In the genomic region with DNA sequence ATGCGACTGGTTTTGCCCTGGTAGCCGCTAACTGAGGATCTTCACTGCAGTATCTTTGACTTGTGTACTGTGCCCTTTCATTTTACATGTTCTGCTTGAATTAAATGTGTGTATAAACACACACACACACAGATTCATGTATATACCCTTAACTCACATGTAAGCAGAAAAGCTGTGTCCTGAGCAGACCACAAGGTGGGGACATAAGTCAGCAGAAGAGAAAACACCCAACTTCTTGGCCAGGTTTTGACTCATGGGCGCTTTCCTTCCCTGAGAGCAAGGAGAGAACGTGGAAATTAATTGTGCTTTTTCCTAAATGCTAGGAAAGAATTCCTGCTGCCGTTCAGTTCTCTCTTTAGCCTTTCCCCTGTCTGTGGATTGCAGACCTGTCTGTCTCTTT, we compare ENCODE assay signal across 13 mouse cellular contexts. TPM values are rescaled to one million over a fixed set of nuclear protein-coding genes. Genes with fewer than 3 reads are reported as not detected.
DNase-seq lines count a peak whose midpoint lies in the region; ATAC-seq and TF ChIP-seq lines count a peak whose summit lies in the region.
"Had no signal": no experiment of that assay in that cellular context is flagged by ENCODE, and none has a peak within 500 bp of the region (broad histone marks: within the 10 kb centered on the region; RNA-seq: fewer than 3 reads in every experiment).

No protein-coding gene starts in this region.

- WGBS in embryonic facial prominence, embryonic 11.5 days: 73% methylated on average over 5 of the region's 5 CpGs
- 77% methylated on average over 5 of the region's 5 CpGs for WGBS in embryonic facial prominence, embryonic 10.5 days
- WGBS in limb, embryonic 11.5 days: 78% methylated on average over 5 of the region's 5 CpGs
- WGBS in limb, embryonic 10.5 days: 82% methylated on average over 5 of the region's 5 CpGs
- WGBS in intestine, embryonic 16.5 days: 61% methylated on average over 5 of the region's 5 CpGs

- no peak overlapping the region for H3K27ac ChIP-seq in embryonic facial prominence, embryonic 11.5 days (replicated peaks; ENCODE audit: low read depth, low read length)
- H3K27ac ChIP-seq in embryonic facial prominence, embryonic 10.5 days (replicated peaks): no peak overlapping the region
- no peak overlapping the region for H3K27ac ChIP-seq in limb, embryonic 11.5 days (replicated peaks; ENCODE audit: low read depth, low read length)
- H3K27ac ChIP-seq in limb, embryonic 10.5 days: no peak overlapping the region
- H3K27ac ChIP-seq in ES-E14 (ENCODE audit: insufficient read depth, low read depth, low read length, poor library complexity, severe bottlenecking): no peak overlapping the region
- H3K27ac ChIP-seq in intestine, embryonic 16.5 days (ENCODE audit: low read length): peak overlapping the region; percentile 13; the same call in 1 of the 2 replicates

- no peak overlapping the region for H3K4me3 ChIP-seq in embryonic facial prominence, embryonic 11.5 days (ENCODE audit: low read depth, low read length)
- no peak overlapping the region for H3K4me3 ChIP-seq in embryonic facial prominence, embryonic 10.5 days
- H3K4me3 ChIP-seq in limb, embryonic 11.5 days (ENCODE audit: low read depth, low read length): no peak overlapping the region
- no peak overlapping the region for H3K4me3 ChIP-seq in limb, embryonic 10.5 days
- peak overlapping the region in 1 of 2 experiments; percentile 40; a peak in 1 of 4 replicates for H3K4me3 ChIP-seq in ES-E14 (ENCODE audit: insufficient read depth in 1 of 2, low read depth in 1 of 2, low read length in 2 of 2, poor library complexity in 1 of 2, severe bottlenecking in 1 of 2)
- H3K4me3 ChIP-seq in intestine, embryonic 16.5 days (ENCODE audit: low read length): no peak overlapping the region

- in situ Hi-C loops in ES-E14 (cut with MboI; ENCODE audit: low sequenced_read_pairs in 2 of 2, unreplicated experiment in 2 of 2): loop anchor here (10.0 to 25.0 kb wide), 2 partner anchors 405 to 413 kb away; partner anchors contain the start of gene Ntn1 (in 2 of the 2)

- H3K36me3 ChIP-seq in embryonic facial prominence, embryonic 11.5 days (replicated peaks; ENCODE audit: control insufficient read depth, insufficient read depth, low read depth, low read length): no peaks in the 10 kb centered on the region
- H3K36me3 ChIP-seq in embryonic facial prominence, embryonic 10.5 days (replicated peaks): no peaks in the 10 kb centered on the region
- no peaks in the 10 kb centered on the region for H3K36me3 ChIP-seq in limb, embryonic 11.5 days (ENCODE audit: control insufficient read depth, insufficient read depth, low read length)
- no peaks in the 10 kb centered on the region for H3K36me3 ChIP-seq in limb, embryonic 10.5 days
- no peaks in the 10 kb centered on the region for H3K36me3 ChIP-seq in ES-E14 (ENCODE audit: control insufficient read depth, insufficient read depth, low read length, poor library complexity, severe bottlenecking)
- no peaks in the 10 kb centered on the region for H3K36me3 ChIP-seq in intestine, embryonic 16.5 days (ENCODE audit: control insufficient read depth, insufficient read depth, low read length)

- no peak for ATAC-seq in embryonic facial prominence, embryonic 11.5 days (replicated peaks; ENCODE audit: insufficient number of reproducible peaks, low FRiP score, low TSS enrichment, low read depth)
- ATAC-seq in limb, embryonic 11.5 days (ENCODE audit: insufficient number of reproducible peaks, low FRiP score, low TSS enrichment, low read depth): no peak
- no peak for ATAC-seq in intestine, embryonic 16.5 days

- no peak overlapping the region for H3K4me2 ChIP-seq in embryonic facial prominence, embryonic 11.5 days (ENCODE audit: low read depth, low read length)
- H3K4me2 ChIP-seq in limb, embryonic 11.5 days (ENCODE audit: low read depth, severe bottlenecking): no peak overlapping the region
- no peak overlapping the region for H3K4me2 ChIP-seq in intestine, embryonic 16.5 days (ENCODE audit: low read depth, low read length)
- H3K4me2 ChIP-seq: liver, embryonic 11.5 days had no signal

- no peaks in the 10 kb centered on the region for H3K27me3 ChIP-seq in embryonic facial prominence, embryonic 11.5 days (ENCODE audit: control insufficient read depth, insufficient read depth, low read length)
- H3K27me3 ChIP-seq in embryonic facial prominence, embryonic 10.5 days (replicated peaks; ENCODE audit: low read depth, poor library complexity, severe bottlenecking): no peaks in the 10 kb centered on the region
- H3K27me3 ChIP-seq in limb, embryonic 11.5 days (ENCODE audit: control insufficient read depth, insufficient read depth, low read length): no peaks in the 10 kb centered on the region
- H3K27me3 ChIP-seq in limb, embryonic 10.5 days (ENCODE audit: low read depth, poor library complexity, severe bottlenecking): no peaks in the 10 kb centered on the region
- no peaks in the 10 kb centered on the region for H3K27me3 ChIP-seq in intestine, embryonic 16.5 days (replicated peaks; ENCODE audit: control insufficient read depth, insufficient read depth, low read length)

- H3K4me1 ChIP-seq in embryonic facial prominence, embryonic 11.5 days (ENCODE audit: control insufficient read depth, insufficient read depth, low read length): no peaks in the 10 kb centered on the region
- 0 out of 2 replicates have a peak, but pooled peaks cover 8% of the 10 kb centered on the region for H3K4me1 ChIP-seq in embryonic facial prominence, embryonic 10.5 days
- H3K4me1 ChIP-seq in limb, embryonic 11.5 days (ENCODE audit: control insufficient read depth, insufficient read depth, low read length): no peaks in the 10 kb centered on the region
- no peaks in the 10 kb centered on the region for H3K4me1 ChIP-seq in limb, embryonic 10.5 days
- no peaks in the 10 kb centered on the region for H3K4me1 ChIP-seq in ES-E14 (ENCODE audit: control insufficient read depth in 2 of 2, insufficient read depth in 2 of 2, low read length in 2 of 2, poor library complexity in 1 of 2)
- no peaks in the 10 kb centered on the region for H3K4me1 ChIP-seq in intestine, embryonic 16.5 days (ENCODE audit: control insufficient read depth, insufficient read depth, low read length)

- no peak overlapping the region for H3K9ac ChIP-seq in embryonic facial prominence, embryonic 11.5 days (replicated peaks; ENCODE audit: low read length)
- no peak overlapping the region for H3K9ac ChIP-seq in limb, embryonic 11.5 days (ENCODE audit: low read length)
- 0 out of 2 replicates have a peak overlapping the region, but pooled peaks have one; percentile 54 for H3K9ac ChIP-seq in ES-E14 (ENCODE audit: insufficient read depth, low read depth, low read length, poor library complexity, severe bottlenecking)
- no peak overlapping the region for H3K9ac ChIP-seq in intestine, embryonic 16.5 days (ENCODE audit: low read depth, low read length)

- DNase-seq in embryonic facial prominence, embryonic 11.5 days (ENCODE audit: low spot score): peak; percentile 35
- no peak for DNase-seq in embryonic facial prominence, embryonic 10.5 days (ENCODE audit: low spot score)
- DNase-seq in limb, embryonic 11.5 days (ENCODE audit: low spot score): peak; percentile 32
- no peak for DNase-seq in limb, embryonic 10.5 days (ENCODE audit: low spot score)
- no peak for DNase-seq in ES-E14 (ENCODE audit: low read depth, low spot score)
- no peak for DNase-seq in kidney, postnatal 36 days
- no peak for DNase-seq in layer of hippocampus, adult 18-20 months (ENCODE audit: low spot score in 2 of 2)
- DNase-seq: cerebellum, adult 18-20 months had no signal

- H3K9me3 ChIP-seq in embryonic facial prominence, embryonic 11.5 days (replicated peaks; ENCODE audit: control insufficient read depth, low read length): no peaks in the 10 kb centered on the region
- no peaks in the 10 kb centered on the region for H3K9me3 ChIP-seq in embryonic facial prominence, embryonic 10.5 days
- H3K9me3 ChIP-seq in limb, embryonic 11.5 days (ENCODE audit: control insufficient read depth, low read length): no peaks in the 10 kb centered on the region
- H3K9me3 ChIP-seq in limb, embryonic 10.5 days (replicated peaks): no peaks in the 10 kb centered on the region
- H3K9me3 ChIP-seq in ES-E14 (ENCODE audit: control insufficient read depth, insufficient read depth, low read depth, low read length): no peaks in the 10 kb centered on the region
- H3K9me3 ChIP-seq in intestine, embryonic 16.5 days (ENCODE audit: control insufficient read depth, low read length): no peaks in the 10 kb centered on the region

TF ChIP-seq in ES-E14, 5 proteins besides CTCF, POLR2A, EP300 and RAD21:
- TF ChIP-seq MAFK (IDR thresholded peaks at IDR 0.05; ENCODE audit: insufficient read depth, low read depth, low read length) (no peak), HCFC1 (IDR thresholded peaks at IDR 0.05; ENCODE audit: borderline replicate concordance, insufficient read depth, low read length) (no peak), ZC3H11A (IDR thresholded peaks at IDR 0.05; ENCODE audit: borderline replicate concordance, low read depth, low read length) (no peak), CHD2 (IDR thresholded peaks at IDR 0.05; ENCODE audit: low read depth, low read length) (no peak), ZNF384 (IDR thresholded peaks at IDR 0.05; ENCODE audit: low read depth, low read length) (no peak)

RNA-seq across cellular contexts. Expression of gene Stx8, which starts 33.6 kb away (rescaled TPM):
- polyA plus RNA-seq in embryonic facial prominence, embryonic 11.5 days (2014; fragmentation: Nextera tagmentation; extraction: Ambion mirVana): 55.2 and 60.9 TPM in 2 replicates
- polyA plus RNA-seq in embryonic facial prominence, embryonic 10.5 days (2016; fragmentation: Nextera tagmentation; extraction: Ambion mirVana): 44.7 and 44.8 TPM in 2 replicates
- 49.8 and 53.4 TPM in 2 replicates for polyA plus RNA-seq in limb, embryonic 11.5 days (2014; fragmentation: Nextera tagmentation; extraction: Ambion mirVana)
- polyA plus RNA-seq in limb, embryonic 10.5 days (2016; fragmentation: Nextera tagmentation; extraction: Ambion mirVana): 39.5 and 43.7 TPM in 2 replicates
- 15.5 and 19.4 TPM in 2 replicates for total RNA-seq in ES-E14 (2012; rRNA removed)
- 63.5 and 64.2 TPM in 2 replicates for polyA plus RNA-seq in intestine, embryonic 16.5 days (2015; fragmentation: Nextera tagmentation; extraction: Ambion mirVana)
- total RNA-seq in layer of hippocampus, adult 18-20 months (2021): 10 to 100 TPM; 38.3 to 39.1 TPM

RNA-seq across cellular contexts. Expression of gene Cfap52, which starts 34.2 kb away (rescaled TPM):
- 0.33 TPM in 1 of 2 replicates, not detected in the other for polyA plus RNA-seq in embryonic facial prominence, embryonic 11.5 days (2014; fragmentation: Nextera tagmentation; extraction: Ambion mirVana)
- polyA plus RNA-seq in embryonic facial prominence, embryonic 10.5 days (2016; fragmentation: Nextera tagmentation; extraction: Ambion mirVana): 0.34 and 0.55 TPM in 2 replicates
- polyA plus RNA-seq in limb, embryonic 11.5 days (2014; fragmentation: Nextera tagmentation; extraction: Ambion mirVana): 0.17 and 0.37 TPM in 2 replicates
- 0.34 and 0.41 TPM in 2 replicates for polyA plus RNA-seq in limb, embryonic 10.5 days (2016; fragmentation: Nextera tagmentation; extraction: Ambion mirVana)
- 0.36 and 0.48 TPM in 2 replicates for total RNA-seq in ES-E14 (2012; rRNA removed)
- 0.57 and 0.89 TPM in 2 replicates for polyA plus RNA-seq in intestine, embryonic 16.5 days (2015; fragmentation: Nextera tagmentation; extraction: Ambion mirVana)
- 1 to 10 TPM in 1 of 2 experiments, under 1 TPM in 1; 0.63 to 1.1 TPM for total RNA-seq in layer of hippocampus, adult 18-20 months (2021)
- total RNA-seq: adrenal gland, adult 18-20 months; hematopoietic stem cell, adult 5-6 weeks; megakaryocyte, adult 5-6 weeks had no signal
- polyA plus RNA-seq: liver, embryonic 11.5 days had no signal

Comparison
In these comparisons a context has a peak if more than half of its experiments do, and no peak if none do; other contexts are left out.
1. DNase-seq: peak in embryonic facial prominence, embryonic 11.5 days (single experiment) and limb, embryonic 11.5 days (single experiment); none in embryonic facial prominence, embryonic 10.5 days (single experiment), limb, embryonic 10.5 days (single experiment), ES-E14 (single experiment), kidney, postnatal 36 days (0 of 2) and layer of hippocampus, adult 18-20 months (0 of 2).